Mouse (Mus musculus): ENCODE measurements at regions not wholly inside any gene's neighbourhood (a gene's known extent, or its start where the extent isn't known, plus 50 kb on each side); places are given as distances from the start of the nearest gene placed in this dataset.

- DNase-seq, result no peak
Observed at GRCm38 (mm10) chr7:135767493-135767892, 51.3 kb upstream of the Mki67 start.

GRCm38 (mm10) chr7:135768064-135768463 lies 51.9 kb upstream of the Mki67 start:
- DNase-seq, result no peak

GRCm38 (mm10) chr7:135768592-135768991 lies 52.4 kb upstream of the Mki67 start:
- DNase-seq, result peak; percentile 88

GRCm38 (mm10) chr7:135769082-135769673 lies 53.0 kb upstream of the Mki67 start:
- no peak for DNase-seq

- DNase-seq, result no peak
Observed at GRCm38 (mm10) chr7:135770051-135770450, 53.9 kb upstream of the Mki67 start.

- DNase-seq, result no peak
Observed at GRCm38 (mm10) chr7:135775832-135776433, 59.8 kb upstream of the Mki67 start.

GRCm38 (mm10) chr7:135790167-135790566 lies 74.0 kb upstream of the Mki67 start:
- DNase-seq, result no peak

- DNase-seq, result peak; percentile 71
Observed at GRCm38 (mm10) chr7:135790978-135791377, 74.8 kb upstream of the Mki67 start.

GRCm38 (mm10) chr7:135791953-135792690 lies 76.0 kb upstream of the Mki67 start:
- no peak for DNase-seq

GRCm38 (mm10) chr7:135792918-135793317 lies 76.8 kb upstream of the Mki67 start:
- DNase-seq, result peak; percentile 11

GRCm38 (mm10) chr7:135794238-135794637 lies 78.1 kb upstream of the Mki67 start:
- DNase-seq, result no peak

GRCm38 (mm10) chr7:135794679-135795078 lies 78.5 kb upstream of the Mki67 start:
- no peak for DNase-seq

- no peak for DNase-seq
Observed at GRCm38 (mm10) chr7:135798441-135798840, 82.3 kb upstream of the Mki67 start.

GRCm38 (mm10) chr7:135802598-135803121 lies 86.5 kb upstream of the Mki67 start:
- DNase-seq, result no peak

GRCm38 (mm10) chr7:135804730-135805129 lies 88.6 kb upstream of the Mki67 start:
- DNase-seq, result no peak

- DNase-seq, result no peak
Observed at GRCm38 (mm10) chr7:135806139-135806538, 90.0 kb upstream of the Mki67 start.

- DNase-seq, result no peak
Observed at GRCm38 (mm10) chr7:135806673-135807072, 90.5 kb upstream of the Mki67 start.

- DNase-seq, result no peak
Observed at GRCm38 (mm10) chr7:135809167-135809566, 93.0 kb upstream of the Mki67 start.

GRCm38 (mm10) chr7:135809751-135810379 lies 93.7 kb upstream of the Mki67 start:
- no peak for DNase-seq

- no peak for DNase-seq
Observed at GRCm38 (mm10) chr7:135810971-135811370, 94.8 kb upstream of the Mki67 start.

- no peak for DNase-seq
Observed at GRCm38 (mm10) chr7:135813616-135814015, 97.5 kb upstream of the Mki67 start.

GRCm38 (mm10) chr7:135816191-135816590 lies 100.0 kb upstream of the Mki67 start:
- no peak for DNase-seq

GRCm38 (mm10) chr7:135817868-135818267 lies 101.7 kb upstream of the Mki67 start:
- no peak for DNase-seq

- no peak for DNase-seq
Observed at GRCm38 (mm10) chr7:135818298-135818697, 102.1 kb upstream of the Mki67 start.
